Mouse (Mus musculus) spleen, adult 2 months (tissue): ENCODE measurements around the gene Ttc12.

Source experiments
- CTCF ChIP-seq: fragments of 200-500 bp; IDR thresholded peaks from 2 replicates; pipeline ENCODE4 v1.5.1; 2011; ENCODE audit warnings: mild to moderate bottlenecking, inconsistent platforms; ENCODE audit not compliant: insufficient read depth, insufficient read length, insufficient replicate concordance; ENCODE audit errors: extremely low read depth
- POLR2A ChIP-seq: fragments of 200-500 bp; IDR thresholded peaks from 2 replicates; pipeline ENCODE4 v1.6.1; 2011; ENCODE audit warnings: low read depth, low read length, inconsistent platforms

DNA sequence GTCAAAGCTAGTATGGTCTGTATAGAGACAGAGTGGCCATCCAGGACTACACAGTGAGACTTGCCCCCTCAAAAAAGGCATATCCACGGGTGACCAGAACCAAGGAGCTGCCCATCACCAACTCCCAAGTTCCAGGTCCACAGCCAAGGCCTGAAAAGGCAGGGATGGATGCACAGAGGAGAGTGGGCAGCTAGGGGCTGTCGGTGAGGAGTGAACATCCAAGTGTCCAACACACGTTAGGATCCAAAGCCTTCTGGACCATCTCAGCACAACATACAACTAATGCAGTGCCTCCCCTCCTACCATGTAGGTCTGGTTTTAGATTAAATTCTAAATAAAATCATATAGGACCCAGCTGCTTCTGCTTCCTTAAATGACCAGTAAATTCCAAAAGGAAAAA, 29.9 kb downstream of the Ttc12 start:
- TF ChIP-seq CTCF (no peak), POLR2A (no peak)
